Mouse (Mus musculus): ENCODE results near the gene Limch1.

GRCm38 (mm10) chr5:66750641-66751040 is 5.0 kb downstream of the Limch1 start:
- TF ChIP-seq EP300 (IDR thresholded peaks at IDR 0.05; ENCODE audit: low read depth) (no peak), CTCF (IDR thresholded peaks at IDR 0.05; ENCODE audit: low read depth) (no peak)

All from liver, embryonic 14.5 days (tissue).